Mouse (Mus musculus) spleen, adult 2 months (tissue): Measurements from ENCODE around the gene Cdh3.

Experiments
- CTCF ChIP-seq: fragments of 200-500 bp; IDR thresholded peaks from 2 replicates; pipeline ENCODE4 v1.5.1; 2011; ENCODE audit warnings: mild to moderate bottlenecking, inconsistent platforms; ENCODE audit not compliant: insufficient read depth, insufficient read length, insufficient replicate concordance; ENCODE audit errors: extremely low read depth
- POLR2A ChIP-seq: fragments of 200-500 bp; IDR thresholded peaks from 2 replicates; pipeline ENCODE4 v1.6.1; 2011; ENCODE audit warnings: low read depth, low read length, inconsistent platforms

GRCm38 (mm10) chr8:106599265-106599979, 88.7 kb downstream of the Cdh3 start:
- TF ChIP-seq CTCF (no peak), POLR2A (no peak)
